Comparison of ENCODE assay signal across 10 mouse cellular contexts in genomic region chr11:109863194-109863746, GRCm38 (mm10). TPM values are rescaled to one million over a fixed set of nuclear protein-coding genes. Genes with fewer than 3 reads are reported as not detected.
DNase-seq lines count a peak whose midpoint lies in the region; ATAC-seq and TF ChIP-seq lines count a peak whose summit lies in the region.
"Had no signal": no experiment of that assay in that cellular context is flagged by ENCODE, and none has a peak within 500 bp of the region (broad histone marks: within the 10 kb centered on the region; RNA-seq: fewer than 3 reads in every experiment).

No protein-coding gene starts in this region.

- H3K4me3 ChIP-seq in kidney, embryonic 15.5 days (replicated peaks) = no peak overlapping the region
- H3K4me3 ChIP-seq in ES-E14 (ENCODE audit: insufficient read depth in 1 of 2, low read depth in 1 of 2, low read length in 2 of 2, poor library complexity in 1 of 2, severe bottlenecking in 1 of 2) = no peak overlapping the region
- H3K4me3 ChIP-seq in forebrain, embryonic 14.5 days (ENCODE audit: low read depth, low read length) = no peak overlapping the region
- H3K4me3 ChIP-seq in limb, embryonic 10.5 days = no peak overlapping the region

- H3K4me2 ChIP-seq in kidney, embryonic 15.5 days = no peak overlapping the region
- H3K4me2 ChIP-seq in forebrain, embryonic 14.5 days (ENCODE audit: low read length) = no peak overlapping the region

- no peak overlapping the region for H3K27ac ChIP-seq in kidney, embryonic 15.5 days
- no peak overlapping the region for H3K27ac ChIP-seq in ES-E14 (ENCODE audit: insufficient read depth, low read depth, low read length, poor library complexity, severe bottlenecking)
- no peak overlapping the region for H3K27ac ChIP-seq in forebrain, embryonic 14.5 days (ENCODE audit: low read depth, low read length)
- H3K27ac ChIP-seq in limb, embryonic 10.5 days = no peak overlapping the region
- H3K27ac ChIP-seq: macrophage had no signal

- 69% methylated on average over 9 of the region's 9 CpGs for WGBS in kidney, embryonic 15.5 days
- WGBS in forebrain, embryonic 14.5 days = 67% methylated on average over 9 of the region's 9 CpGs
- 72% methylated on average over 9 of the region's 9 CpGs for WGBS in limb, embryonic 10.5 days

- DNase-seq in kidney, adult 18-20 months = peak; percentile 61
- DNase-seq in ES-E14 (ENCODE audit: low read depth, low spot score) = peak; percentile 75
- DNase-seq in c-Kit-negative CD71-positive TER-119-positive erythroid progenitor cells, embryonic 14.5 days (ENCODE audit: low read depth, low spot score) = peak; percentile 9
- DNase-seq in forebrain, embryonic 14.5 days (ENCODE audit: low spot score) = peak; percentile 70
- peak; percentile 70 for DNase-seq in limb, embryonic 10.5 days (ENCODE audit: low spot score)
- DNase-seq in natural killer cell, adult 2 months (ENCODE audit: low spot score in 2 of 2) = peak; percentile 41 to 55

- H3K9ac ChIP-seq in kidney, embryonic 15.5 days = no peak overlapping the region
- no peak overlapping the region for H3K9ac ChIP-seq in ES-E14 (ENCODE audit: insufficient read depth, low read depth, low read length, poor library complexity, severe bottlenecking)
- no peak overlapping the region for H3K9ac ChIP-seq in forebrain, embryonic 14.5 days (ENCODE audit: low read length)

- in situ Hi-C loops in ES-E14 (cut with MboI; ENCODE audit: low sequenced_read_pairs in 2 of 2, unreplicated experiment in 2 of 2) = loop anchor here (5.0 to 25.0 kb wide), 2 partner anchors 191 to 426 kb away; partner anchors contain the start of gene Amz2 (in 1 of the 2)

- no peaks in the 10 kb centered on the region for H3K36me3 ChIP-seq in kidney, embryonic 15.5 days
- H3K36me3 ChIP-seq in ES-E14 (ENCODE audit: control insufficient read depth, insufficient read depth, low read length, poor library complexity, severe bottlenecking) = no peaks in the 10 kb centered on the region
- no peaks in the 10 kb centered on the region for H3K36me3 ChIP-seq in forebrain, embryonic 14.5 days (ENCODE audit: control insufficient read depth, insufficient read depth, low read length)
- no peaks in the 10 kb centered on the region for H3K36me3 ChIP-seq in limb, embryonic 10.5 days

- ATAC-seq in kidney, embryonic 15.5 days (replicated peaks; ENCODE audit: low FRiP score) = no peak
- ATAC-seq in forebrain, embryonic 14.5 days = peak; percentile 57
- no peak for ATAC-seq in granulocyte monocyte progenitor cell, adult 5-6 weeks (replicated peaks; ENCODE audit: poor library complexity, severe bottlenecking)

- peaks cover 8% of the 10 kb centered on the region for H3K4me1 ChIP-seq in kidney, embryonic 15.5 days
- peaks cover 0 to 2% of the 10 kb centered on the region in 2 experiments; a peak in 1 of 4 replicates for H3K4me1 ChIP-seq in ES-E14 (ENCODE audit: control insufficient read depth in 2 of 2, insufficient read depth in 2 of 2, low read length in 2 of 2, poor library complexity in 1 of 2)
- H3K4me1 ChIP-seq in forebrain, embryonic 14.5 days (ENCODE audit: control insufficient read depth, insufficient read depth, low read length) = no peaks in the 10 kb centered on the region
- peaks cover 10% of the 10 kb centered on the region for H3K4me1 ChIP-seq in limb, embryonic 10.5 days

- no peaks in the 10 kb centered on the region for H3K27me3 ChIP-seq in kidney, embryonic 15.5 days
- no peaks in the 10 kb centered on the region for H3K27me3 ChIP-seq in forebrain, embryonic 14.5 days (replicated peaks; ENCODE audit: control insufficient read depth, insufficient read depth, low read length)
- no peaks in the 10 kb centered on the region for H3K27me3 ChIP-seq in limb, embryonic 10.5 days (ENCODE audit: low read depth, poor library complexity, severe bottlenecking)

- no peaks in the 10 kb centered on the region for H3K9me3 ChIP-seq in kidney, embryonic 15.5 days (replicated peaks)
- no peaks in the 10 kb centered on the region for H3K9me3 ChIP-seq in ES-E14 (ENCODE audit: control insufficient read depth, insufficient read depth, low read depth, low read length)
- no peaks in the 10 kb centered on the region for H3K9me3 ChIP-seq in forebrain, embryonic 14.5 days (replicated peaks; ENCODE audit: control insufficient read depth, low read length)
- no peaks in the 10 kb centered on the region for H3K9me3 ChIP-seq in limb, embryonic 10.5 days (replicated peaks)

TF ChIP-seq in ES-E14, 5 proteins besides CTCF, POLR2A, EP300 and RAD21:
- TF ChIP-seq ZC3H11A (IDR thresholded peaks at IDR 0.05; ENCODE audit: borderline replicate concordance, low read depth, low read length) (0 out of 2 replicates have a peak, but pooled peaks have one; percentile 8), CHD2 (IDR thresholded peaks at IDR 0.05; ENCODE audit: low read depth, low read length) (no peak)

RNA-seq across cellular contexts. Expression of gene 1700012B07Rik, which starts 35.4 kb away (rescaled TPM):
- polyA plus RNA-seq in kidney, embryonic 15.5 days (2015; fragmentation: Nextera tagmentation; extraction: Ambion mirVana) = not detected in 2 replicates
- not detected in 2 replicates for total RNA-seq in ES-E14 (2012; rRNA removed)
- polyA plus RNA-seq in forebrain, embryonic 14.5 days (2014; fragmentation: Nextera tagmentation; extraction: Ambion mirVana) = not detected in 2 replicates
- not detected in 2 replicates for polyA plus RNA-seq in limb, embryonic 10.5 days (2016; fragmentation: Nextera tagmentation; extraction: Ambion mirVana)
- not detected in 2 replicates for total RNA-seq in granulocyte monocyte progenitor cell, adult 5-6 weeks (2014; fragmentation: Nextera tagmentation)
- not detected in 2 replicates for total RNA-seq in granulocyte monocyte progenitor cell, adult 5-6 weeks (2017)
- polyA plus RNA-seq: frontal cortex, adult 2 months; macrophage had no signal

Comparison
In these comparisons a context has a peak if more than half of its experiments do, and no peak if none do; other contexts are left out.
1. DNase-seq: peak in every context shown above with its lines; median percentile 75 in ES-E14; 70 in forebrain, embryonic 14.5 days; 70 in limb, embryonic 10.5 days; 61 in kidney, adult 18-20 months; 48 in natural killer cell, adult 2 months; 9 in c-Kit-negative CD71-positive TER-119-positive erythroid progenitor cells, embryonic 14.5 days.